Mouse (Mus musculus) liver, embryonic 11.5 days (tissue): ENCODE results near the gene Pgk1. TPM values are rescaled to one million over a fixed set of nuclear protein-coding genes. Genes with fewer than 3 reads are reported as not detected.
"Not testable (repeated sequence)": the region's sequence is repeated elsewhere in the genome, so short reads cannot be mapped to it uniquely, and the experiment has no call there.

ENCODE experiments used
- ATAC-seq: fragments of 200-750 bp; cut with Nextera tagmentation; replicated peaks from 2 replicates; pipeline ENCODE4 v1.8.0; 2017; ENCODE audit warnings: moderate number of reproducible peaks, mild to moderate bottlenecking, moderate TSS enrichment, moderate library complexity; ENCODE audit not compliant: low FRiP score
- DNase-seq: peaks from one replicate; pipeline ENCODE4 v3.0.0-alpha.2; 2017; ENCODE audit warnings: low spot score
- H3K27ac ChIP-seq: fragments of 300-500 bp; sonication (generic); 2 replicates; pipeline ENCODE4 v1.5.1; 2014; ENCODE audit warnings: mild to moderate bottlenecking, low read depth, low read length, control low read depth
- H3K27me3 ChIP-seq: fragments of 300-500 bp; sonication (generic); replicated peaks from 2 replicates; pipeline ENCODE4 v1.6.1; 2014; ENCODE audit warnings: low read length, mixed read lengths; ENCODE audit not compliant: control insufficient read depth, insufficient read depth
- H3K36me3 ChIP-seq: fragments of 300-500 bp; sonication (generic); 2 replicates; pipeline ENCODE4 v1.6.1; 2014; ENCODE audit warnings: mild to moderate bottlenecking, low read length, moderate library complexity, mixed read lengths; ENCODE audit not compliant: control insufficient read depth, insufficient read depth
- H3K4me1 ChIP-seq: fragments of 300-500 bp; sonication (generic); replicated peaks from 2 replicates; pipeline ENCODE4 v1.6.1; 2014; ENCODE audit warnings: low read length, mixed read lengths; ENCODE audit not compliant: control insufficient read depth, insufficient read depth
- H3K4me2 ChIP-seq: fragments of 300-500 bp; sonication (generic); 2 replicates; pipeline ENCODE4 v1.6.1; 2014; ENCODE audit warnings: mild to moderate bottlenecking, control low read depth, moderate library complexity
- H3K4me3 ChIP-seq: fragments of 300-500 bp; sonication (generic); 2 replicates; pipeline ENCODE4 v1.5.1; 2014; ENCODE audit warnings: low read depth, low read length, control low read depth
- H3K9ac ChIP-seq: fragments of 300-500 bp; sonication (generic); 2 replicates; pipeline ENCODE4 v1.6.1; 2014; ENCODE audit warnings: low read depth, low read length, control low read depth
- H3K9me3 ChIP-seq: fragments of 300-500 bp; sonication (generic); 2 replicates; pipeline ENCODE4 v1.6.1; 2016; ENCODE audit warnings: low read length, inconsistent platforms, mixed read lengths; ENCODE audit not compliant: control insufficient read depth
- WGBS: fragments of 180-500 bp; shearing (Covaris S2); extraction: QIAGEN DNeasy Blood & Tissue Kit; methylation state at CpG from one replicate; pipeline ENCODE4 v1.1.7; 2014; 5-methylcytosine and 5-hydroxymethylcytosine counted together
- polyA plus RNA-seq: library from polyadenylated mRNA; unstranded; fragments of >200 nt; fragmentation: Nextera tagmentation; extraction: Ambion mirVana; gene quantifications from 2 replicates; pipeline ENCODE4 v1.2.1, GENCODE M21; 2014

Pgk1 gene
- polyA plus RNA-seq, 1 experiment from 2014 or later = 586 TPM

- peak overlapping the region; percentile 68 for H3K4me2 ChIP-seq
- peaks cover 3% of the 10 kb centered on the region for H3K27me3 ChIP-seq
- H3K36me3 ChIP-seq = peaks cover 4% of the 10 kb centered on the region; the same call in 1 of the 2 replicates
- H3K4me1 ChIP-seq = peaks cover 3% of the 10 kb centered on the region; the same call in 1 of the 2 replicates
- WGBS = 48% methylated on average over 4 of the region's 4 CpGs
- DNase-seq = no peak
- H3K27ac ChIP-seq = no peak overlapping the region
- no peak overlapping the region for H3K9ac ChIP-seq
- no peak for ATAC-seq
- no peaks in the 10 kb centered on the region for H3K9me3 ChIP-seq
- H3K4me3 ChIP-seq = peak overlapping the region; percentile 61
Measured at GRCm38 (mm10) chrX:106190091-106190490, 3.2 kb downstream of the Pgk1 start.

- H3K27ac ChIP-seq, H3K4me1 ChIP-seq, H3K4me2 ChIP-seq, H3K27me3 ChIP-seq, H3K9ac ChIP-seq, H3K9me3 ChIP-seq, H3K4me3 ChIP-seq, ATAC-seq, DNase-seq: not testable (repeated sequence)
- WGBS = 86% methylated on average over 6 of the region's 6 CpGs
- peaks cover 19% of the 10 kb centered on the region; the same call in 1 of the 2 replicates for H3K36me3 ChIP-seq
Measured at GRCm38 (mm10) chrX:106194361-106194760, 7.5 kb downstream of the Pgk1 start.

- Histone ChIP-seq H3K9ac (no peak overlapping the region), H3K27ac (no peak overlapping the region), H3K4me3 (no peak overlapping the region), H3K4me1 (no peaks in the 10 kb centered on the region), H3K27me3 (no peaks in the 10 kb centered on the region), H3K36me3 (peaks cover 23% of the 10 kb centered on the region), H3K4me2 (no peak overlapping the region), H3K9me3 (no peaks in the 10 kb centered on the region)
- 65% methylated on average over 5 of the region's 5 CpGs for WGBS
- no peak for DNase-seq
- ATAC-seq = no peak
Measured at GRCm38 (mm10) chrX:106197308-106197707, 10.4 kb downstream of the Pgk1 start.

DNA sequence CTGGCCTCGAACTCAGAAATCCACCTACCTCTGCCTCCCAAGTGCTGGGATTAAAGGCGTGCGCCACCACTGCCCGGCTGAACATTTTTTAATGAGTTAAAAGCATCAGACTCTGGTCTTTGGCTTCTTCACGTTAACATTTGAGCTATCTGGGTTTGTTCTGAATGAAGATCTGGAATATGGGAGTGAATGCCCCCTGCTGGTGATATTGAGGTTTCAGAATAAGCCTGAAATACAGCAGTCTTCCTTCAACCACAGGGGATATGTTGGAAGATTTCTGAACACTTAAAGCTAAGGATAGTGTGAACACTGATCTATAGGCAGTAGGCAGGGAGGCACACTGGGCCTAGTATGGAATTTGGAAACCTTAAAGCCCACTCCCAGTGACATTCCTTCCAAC is 12.0 kb downstream of the Pgk1 start:
- Histone ChIP-seq H3K36me3 (peaks cover 21% of the 10 kb centered on the region), H3K9me3 (no peaks in the 10 kb centered on the region), H3K27me3 (no peaks in the 10 kb centered on the region), H3K4me3 (no peak overlapping the region), H3K4me2 (no peak overlapping the region), H3K9ac (no peak overlapping the region), H3K4me1 (no peaks in the 10 kb centered on the region), H3K27ac (no peak overlapping the region)
- 88% methylated on average over 5 of the region's 5 CpGs for WGBS
- ATAC-seq = no peak
- no peak for DNase-seq

DNA sequence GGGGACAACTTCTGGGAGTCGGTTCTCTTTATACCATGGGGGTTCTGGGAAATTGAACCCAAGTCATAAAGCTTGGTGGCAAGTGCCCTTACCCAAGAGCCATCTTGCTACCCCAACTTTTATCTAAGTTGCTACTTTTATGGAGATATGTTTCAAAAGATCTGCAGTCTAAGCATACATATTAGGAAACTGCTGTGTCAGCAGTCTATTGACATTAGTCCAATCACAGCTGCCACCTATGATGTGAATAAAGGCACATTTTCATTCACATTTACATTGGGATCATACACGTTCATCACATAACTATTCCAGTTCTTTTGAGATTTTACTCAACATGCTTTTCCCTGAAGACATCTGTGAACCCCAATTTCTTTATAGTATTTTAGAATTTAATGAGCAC is 22.2 kb downstream of the Pgk1 start:
- H3K27ac ChIP-seq = no peak overlapping the region
- no peaks in the 10 kb centered on the region for H3K9me3 ChIP-seq
- ATAC-seq = no peak
- no peak for DNase-seq
- H3K4me2 ChIP-seq = no peak overlapping the region
- no peaks in the 10 kb centered on the region for H3K27me3 ChIP-seq
- 85% methylated on average over 2 of the region's 2 CpGs for WGBS
- no peak overlapping the region for H3K9ac ChIP-seq
- H3K4me1 ChIP-seq = no peaks in the 10 kb centered on the region
- no peaks in the 10 kb centered on the region for H3K36me3 ChIP-seq
- H3K4me3 ChIP-seq = no peak overlapping the region

DNA sequence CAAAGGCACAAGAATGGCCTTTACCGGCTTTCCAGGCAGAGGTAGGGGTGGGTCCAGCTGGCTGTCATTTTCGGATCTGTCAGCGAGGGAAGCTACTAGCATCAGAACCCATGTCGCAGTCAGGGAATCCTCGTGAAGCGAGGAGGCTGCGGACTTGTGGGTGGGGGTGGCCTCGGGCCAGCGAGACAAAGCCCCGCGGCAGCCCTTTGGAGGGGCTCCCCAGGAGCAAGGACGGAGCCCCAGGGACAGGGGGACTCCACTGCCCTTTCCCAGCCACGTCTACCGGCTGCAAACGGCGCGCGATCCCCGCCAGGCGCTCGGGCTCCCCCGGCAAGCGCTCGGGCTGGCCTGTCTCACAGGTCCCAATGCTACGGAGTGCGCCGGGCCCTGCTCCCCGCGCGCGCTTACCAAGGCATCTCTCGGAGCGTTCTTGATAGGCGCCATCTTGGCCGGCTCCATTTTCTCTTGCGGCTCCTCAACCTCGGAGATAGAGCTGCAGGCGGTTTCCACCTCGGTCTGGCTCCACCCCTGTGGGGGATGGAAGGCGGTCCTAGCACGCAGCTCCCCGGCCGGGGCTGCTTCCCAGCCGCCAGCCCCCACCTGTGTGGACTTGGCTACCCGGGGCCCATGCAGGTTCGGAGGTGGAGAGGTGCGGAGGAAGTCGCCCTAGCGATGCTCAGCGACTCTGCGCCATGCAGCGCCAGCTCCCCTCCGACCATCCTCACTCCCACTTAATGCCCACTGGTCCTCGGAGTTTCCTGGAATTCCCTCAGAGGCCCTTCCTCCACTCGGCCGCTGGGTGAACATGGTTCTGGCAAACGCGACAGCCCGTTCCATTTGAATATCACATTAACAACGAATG is 32.5 kb downstream of the Pgk1 start:
- ATAC-seq (peak; percentile 95), DNase-seq (peak; percentile 71)
- Histone ChIP-seq H3K36me3 (no peaks in the 10 kb centered on the region), H3K4me3 (peak overlapping the region; percentile 71), H3K9ac (peak overlapping the region; percentile 75), H3K4me1 (no peaks in the 10 kb centered on the region), H3K9me3 (no peaks in the 10 kb centered on the region; the same call in 1 of the 2 replicates), H3K27me3 (no peaks in the 10 kb centered on the region), H3K27ac (no peak overlapping the region), H3K4me2 (peak overlapping the region; percentile 62)
- WGBS = 14% methylated on average over 60 of the region's 60 CpGs

DNA sequence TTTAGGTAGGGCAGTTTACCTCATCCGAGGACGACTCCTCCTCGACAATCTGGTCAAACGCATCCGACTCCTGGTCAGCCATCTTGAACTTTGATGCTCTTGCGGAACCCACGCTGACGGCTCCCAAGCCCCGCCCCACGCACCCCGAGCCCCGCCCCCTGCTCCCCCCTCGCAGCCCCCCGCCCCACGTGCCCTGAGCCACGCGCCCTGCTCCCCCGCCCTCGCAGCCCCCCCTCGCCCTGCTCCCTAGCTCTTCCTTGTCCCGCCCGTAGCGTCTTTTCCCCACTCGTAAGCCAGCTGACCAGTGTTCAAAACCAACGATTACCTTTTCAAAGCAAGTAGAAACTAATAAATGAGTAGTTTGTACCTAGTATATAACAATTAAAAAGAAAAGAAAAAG is 34.2 kb downstream of the Pgk1 start, which contains the start of gene Taf9b:
Taf9b (minus strand) TSS at position 101 of the 400 bp plus-strand sequence.
- H3K36me3 ChIP-seq = no peaks in the 10 kb centered on the region
- no peaks in the 10 kb centered on the region for H3K4me1 ChIP-seq
- no peak within 1 kb of the TSS for H3K27ac ChIP-seq
- H3K9ac ChIP-seq = no peak within 1 kb of the TSS
- no peaks in the 10 kb centered on the region for H3K27me3 ChIP-seq
- no peaks in the 10 kb centered on the region; the same call in 1 of the 2 replicates for H3K9me3 ChIP-seq
- peak within 1 kb of the TSS; percentile 71 for H3K4me3 ChIP-seq
- WGBS = 90% methylated on average over 25 of the region's 25 CpGs
- H3K4me2 ChIP-seq = peak within 1 kb of the TSS; percentile 62
- DNase-seq (no peak), ATAC-seq (no peak)
